Mouse (Mus musculus): Measurements from ENCODE around the gene Gm8334.
"Not testable (repeated sequence)": the region's sequence is repeated elsewhere in the genome, so short reads cannot be mapped to it uniquely, and the experiment has no call there.

The Gm8334 gene

GRCm38 (mm10) chrX:148615053-148615452, at the start of gene Gm8334:
Gene Gm8334 (minus strand): TSS chrX:148615153.
- DNase-seq, result not testable (repeated sequence)

- DNase-seq, result not testable (repeated sequence)
Observed at GRCm38 (mm10) chrX:148663298-148663697, 48.3 kb upstream of the Gm8334 start, which contains the start of gene Gm15127. Gene Gm15127 (plus strand): TSS chrX:148663598.
